Mouse (Mus musculus): ENCODE results near the gene C5ar1. TPM values are rescaled to one million over a fixed set of nuclear protein-coding genes. Genes with fewer than 3 reads are reported as not detected.
A peak's percentile ranks its signal among the peaks of the same experiment; 100 is the strongest.

Gene C5ar1
- total and polyA plus RNA-seq, 3 experiments, result not detected

- no peak overlapping the region for H3K9ac ChIP-seq (ENCODE audit: control insufficient read depth, low read depth, low read length, poor library complexity, severe bottlenecking)
- peak; percentile 18 for DNase-seq (ENCODE audit: low read depth, low spot score)
- no peak overlapping the region for H3K27ac ChIP-seq (ENCODE audit: control insufficient read depth, low read depth, low read length)
- no peaks in the 10 kb centered on the region for H3K36me3 ChIP-seq (ENCODE audit: control insufficient read depth in 1 of 2, insufficient read depth in 2 of 2, low read length in 2 of 2)
- TF ChIP-seq MAZ (IDR thresholded peaks at IDR 0.05; ENCODE audit: low read depth, low read length) (no peak), ETS1 (IDR thresholded peaks at IDR 0.05; ENCODE audit: low read depth, low read length) (no peak), CTCF (IDR thresholded peaks at IDR 0.05 in 2 of 3, conservative IDR thresholded peaks at IDR 0.05 in 1 of 3; ENCODE audit: control insufficient read depth in 1 of 3, insufficient read depth in 1 of 3, low read depth in 2 of 3, low read length in 3 of 3, poor library complexity in 1 of 3, severe bottlenecking in 1 of 3) (peak; percentile 7 to 14 (median 13); a peak in 2 of 6 replicates), SMC3 (IDR thresholded peaks at IDR 0.05; ENCODE audit: low read depth, low read length) (peak; percentile 9; the same call in 1 of the 2 replicates), MAX (IDR thresholded peaks at IDR 0.05; ENCODE audit: low read length) (no peak), MAFK (IDR thresholded peaks at IDR 0.05; ENCODE audit: borderline replicate concordance, low read depth, low read length) (no peak), ZMIZ1 (IDR thresholded peaks at IDR 0.05; ENCODE audit: low read depth, low read length) (no peak), HCFC1 (IDR thresholded peaks at IDR 0.05; ENCODE audit: low read depth, low read length) (no peak)
- H3K79me2 ChIP-seq (ENCODE audit: control insufficient read depth, insufficient read depth, low read length, poor library complexity), result no peaks in the 10 kb centered on the region
- H3K27me3 ChIP-seq (ENCODE audit: control insufficient read depth in 1 of 2, insufficient read depth in 2 of 2, low read length in 2 of 2), result no peaks in the 10 kb centered on the region
- peaks cover 0 to 6% of the 10 kb centered on the region in 2 experiments; a peak in 1 of 4 replicates for H3K4me1 ChIP-seq (ENCODE audit: control insufficient read depth in 1 of 2, insufficient read depth in 2 of 2, low read length in 2 of 2)
- no peaks in the 10 kb centered on the region for H3K9me3 ChIP-seq (replicated peaks; ENCODE audit: insufficient read depth, low read length)
- H3K4me3 ChIP-seq (ENCODE audit: control insufficient read depth in 1 of 2, insufficient read depth in 1 of 2, low read depth in 2 of 2, low read length in 2 of 2), result no peak overlapping the region
Observed at GRCm38 (mm10) chr7:16210862-16211365, 48.4 kb downstream of the C5ar1 start.

GRCm38 (mm10) chr7:16208781-16209665, 50.3 kb downstream of the C5ar1 start:
- Histone ChIP-seq H3K79me2 (ENCODE audit: control insufficient read depth, insufficient read depth, low read length, poor library complexity) (no peaks in the 10 kb centered on the region), H3K36me3 (ENCODE audit: control insufficient read depth in 1 of 2, insufficient read depth in 2 of 2, low read length in 2 of 2) (no peaks in the 10 kb centered on the region), H3K27ac (ENCODE audit: control insufficient read depth, low read depth, low read length) (no peak overlapping the region), H3K9ac (ENCODE audit: control insufficient read depth, low read depth, low read length, poor library complexity, severe bottlenecking) (no peak overlapping the region), H3K4me1 (ENCODE audit: control insufficient read depth in 1 of 2, insufficient read depth in 2 of 2, low read length in 2 of 2) (peaks cover 0 to 6% of the 10 kb centered on the region in 2 experiments; a peak in 1 of 4 replicates), H3K4me3 (ENCODE audit: control insufficient read depth in 1 of 2, insufficient read depth in 1 of 2, low read depth in 2 of 2, low read length in 2 of 2) (no peak overlapping the region), H3K9me3 (replicated peaks; ENCODE audit: insufficient read depth, low read length) (no peaks in the 10 kb centered on the region), H3K27me3 (ENCODE audit: control insufficient read depth in 1 of 2, insufficient read depth in 2 of 2, low read length in 2 of 2) (no peaks in the 10 kb centered on the region)
- no peak for DNase-seq (ENCODE audit: low read depth, low spot score)
- TF ChIP-seq USF1 (IDR thresholded peaks at IDR 0.05; ENCODE audit: low read depth, low read length), result no peak
- no peak for TF ChIP-seq TBP (IDR thresholded peaks at IDR 0.05; ENCODE audit: low read depth, low read length)
- TF ChIP-seq POLR2AphosphoS5 (IDR thresholded peaks at IDR 0.05; ENCODE audit: borderline replicate concordance, low read depth, low read length), result no peak
- no peak for TF ChIP-seq MYC (IDR thresholded peaks at IDR 0.05; ENCODE audit: low read depth, low read length)
- no peak for TF ChIP-seq MAZ (IDR thresholded peaks at IDR 0.05; ENCODE audit: low read depth, low read length)
- TF ChIP-seq RAD21 (IDR thresholded peaks at IDR 0.05; ENCODE audit: low read depth, low read length), result no peak
- no peak for TF ChIP-seq NRF1 (IDR thresholded peaks at IDR 0.05; ENCODE audit: insufficient read depth, low read depth, low read length, poor library complexity, severe bottlenecking)
- TF ChIP-seq MAFK (IDR thresholded peaks at IDR 0.05; ENCODE audit: borderline replicate concordance, low read depth, low read length), result no peak
